Mouse (Mus musculus) hindbrain, embryonic 16.5 days (tissue): ENCODE measurements around the gene Gm49486. TPM values are rescaled to one million over a fixed set of nuclear protein-coding genes. Genes with fewer than 3 reads are reported as not detected.

Experiments used
- ATAC-seq: fragments of 200-750 bp; cut with Nextera tagmentation; 2 replicates; pipeline ENCODE4 v1.8.0; 2017; ENCODE audit warnings: moderate TSS enrichment, moderate library complexity
- H3K27ac ChIP-seq: fragments of 300-500 bp; sonication (generic); 2 replicates; pipeline ENCODE4 v1.5.1; 2014; ENCODE audit warnings: low read depth, mild to moderate bottlenecking, control low read depth, low read length, moderate library complexity
- H3K27me3 ChIP-seq: fragments of 300-500 bp; sonication (generic); replicated peaks from 2 replicates; pipeline ENCODE4 v1.6.1; 2014; ENCODE audit warnings: low read length; ENCODE audit not compliant: control insufficient read depth, insufficient read depth
- H3K36me3 ChIP-seq: fragments of 300-500 bp; sonication (generic); 2 replicates; pipeline ENCODE4 v1.6.1; 2014; ENCODE audit warnings: mild to moderate bottlenecking, low read length, moderate library complexity, mixed read lengths; ENCODE audit not compliant: control insufficient read depth, insufficient read depth
- H3K4me1 ChIP-seq: fragments of 300-500 bp; sonication (generic); 2 replicates; pipeline ENCODE4 v1.6.1; 2014; ENCODE audit warnings: low read depth, low read length; ENCODE audit not compliant: control insufficient read depth, insufficient read depth
- H3K4me2 ChIP-seq: fragments of 300-500 bp; sonication (generic); 2 replicates; pipeline ENCODE4 v1.6.1; 2014; ENCODE audit warnings: mild to moderate bottlenecking, low read length, control low read depth, moderate library complexity
- H3K4me3 ChIP-seq: fragments of 300-500 bp; sonication (generic); 2 replicates; pipeline ENCODE4 v1.5.1; 2014; ENCODE audit warnings: mild to moderate bottlenecking, low read length, control low read depth, moderate library complexity
- H3K9ac ChIP-seq: fragments of 300-500 bp; sonication (generic); 2 replicates; pipeline ENCODE4 v1.6.1; 2014; ENCODE audit warnings: low read depth, mild to moderate bottlenecking, control low read depth, low read length, moderate library complexity
- H3K9me3 ChIP-seq: fragments of 300-500 bp; sonication (generic); 2 replicates; pipeline ENCODE4 v1.6.1; 2014; ENCODE audit warnings: mild to moderate bottlenecking, low read length, moderate library complexity; ENCODE audit not compliant: control insufficient read depth
- WGBS: fragments of 180-500 bp; shearing (Covaris S2); extraction: QIAGEN DNeasy Blood & Tissue Kit; methylation state at CpG from one replicate; pipeline ENCODE4 v1.1.7; 2014; 5-methylcytosine and 5-hydroxymethylcytosine counted together
- polyA plus RNA-seq: library from polyadenylated mRNA; unstranded; fragments of >200 nt; fragmentation: Nextera tagmentation; extraction: Ambion mirVana; gene quantifications from 2 replicates; pipeline ENCODE4 v1.2.1, GENCODE M21; 2015

Gene Gm49486
- polyA plus RNA-seq, 1 experiment from 2014 or later: 1.1 TPM

DNA sequence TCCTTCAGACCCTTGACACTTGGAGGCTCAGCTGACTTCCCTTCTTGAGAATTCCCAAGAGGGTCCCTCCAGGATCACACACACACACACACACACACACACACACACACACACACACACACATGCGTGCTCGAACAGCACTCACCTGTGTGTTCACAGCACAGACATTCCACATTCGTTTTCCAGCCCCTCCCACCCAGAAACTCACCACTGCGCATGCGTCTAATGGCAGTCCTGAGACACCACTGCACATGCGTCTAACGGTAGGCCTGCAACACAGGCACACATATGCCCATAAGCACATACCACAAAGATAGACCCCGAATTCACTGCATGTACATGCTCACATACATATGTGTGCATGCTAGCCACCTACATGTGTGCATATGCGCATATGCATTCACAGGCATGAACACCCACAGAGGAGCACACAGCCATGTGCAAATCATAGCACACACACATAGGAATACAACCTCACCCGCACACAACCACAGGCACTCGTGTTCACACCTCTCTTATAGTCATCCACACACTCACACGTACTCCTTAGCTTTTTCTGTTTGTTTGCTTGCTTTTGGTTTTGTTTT is 29.7 kb upstream of the Gm49486 start:
- H3K4me1 ChIP-seq: 0 out of 2 replicates have a peak, but pooled peaks cover 3% of the 10 kb centered on the region
- H3K9me3 ChIP-seq: no peaks in the 10 kb centered on the region
- H3K4me3 ChIP-seq: no peak overlapping the region
- no peak overlapping the region for H3K9ac ChIP-seq
- no peak overlapping the region for H3K4me2 ChIP-seq
- 94% methylated on average over 12 of the region's 12 CpGs for WGBS
- ATAC-seq: no peak
- H3K27me3 ChIP-seq: no peaks in the 10 kb centered on the region
- no peaks in the 10 kb centered on the region for H3K36me3 ChIP-seq
- no peak overlapping the region for H3K27ac ChIP-seq

DNA sequence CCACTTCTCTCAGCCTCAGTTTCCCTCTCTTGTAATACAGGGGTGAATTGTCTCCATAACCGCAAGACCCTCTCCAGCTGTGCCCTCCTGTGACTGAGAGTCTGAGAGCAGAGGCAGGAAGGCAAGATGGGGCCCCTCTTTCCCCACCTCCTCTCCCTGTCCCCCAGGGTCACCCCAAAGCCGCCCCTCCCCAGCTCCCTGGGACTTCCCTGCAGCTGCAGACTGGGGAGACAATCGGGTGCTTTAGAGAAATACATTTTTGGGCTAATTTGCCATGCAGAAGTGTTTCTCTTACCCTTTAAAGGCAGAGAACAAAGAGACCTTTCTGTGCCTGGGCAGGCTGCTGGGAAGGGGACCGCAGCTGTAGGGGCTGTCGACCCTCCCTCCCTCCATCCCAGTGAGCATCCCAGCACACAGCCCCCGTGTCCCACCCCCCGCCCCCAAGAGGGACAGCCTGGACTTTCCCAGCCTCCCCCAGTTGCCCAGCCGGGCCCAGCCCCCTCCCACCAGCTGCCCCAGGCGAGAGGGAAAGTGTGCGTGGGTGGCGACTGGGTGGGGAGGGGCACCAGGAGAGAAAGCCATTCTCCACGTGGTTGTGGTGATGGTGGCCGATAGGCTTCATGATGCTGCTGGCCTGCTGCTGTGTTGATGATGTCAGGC is 27.6 kb upstream of the Gm49486 start:
- H3K27ac ChIP-seq: 0 out of 2 replicates have a peak overlapping the region, but pooled peaks have one; percentile 23
- H3K4me1 ChIP-seq: 0 out of 2 replicates have a peak, but pooled peaks cover 3% of the 10 kb centered on the region
- no peaks in the 10 kb centered on the region for H3K9me3 ChIP-seq
- no peak overlapping the region for H3K4me3 ChIP-seq
- 0 out of 2 replicates have a peak overlapping the region, but pooled peaks have one; percentile 23 for H3K4me2 ChIP-seq
- ATAC-seq: peak; percentile 79
- no peaks in the 10 kb centered on the region for H3K27me3 ChIP-seq
- H3K36me3 ChIP-seq: no peaks in the 10 kb centered on the region
- 12% methylated on average over 13 of the region's 13 CpGs for WGBS
- peak overlapping the region; percentile 25; the same call in 1 of the 2 replicates for H3K9ac ChIP-seq

DNA sequence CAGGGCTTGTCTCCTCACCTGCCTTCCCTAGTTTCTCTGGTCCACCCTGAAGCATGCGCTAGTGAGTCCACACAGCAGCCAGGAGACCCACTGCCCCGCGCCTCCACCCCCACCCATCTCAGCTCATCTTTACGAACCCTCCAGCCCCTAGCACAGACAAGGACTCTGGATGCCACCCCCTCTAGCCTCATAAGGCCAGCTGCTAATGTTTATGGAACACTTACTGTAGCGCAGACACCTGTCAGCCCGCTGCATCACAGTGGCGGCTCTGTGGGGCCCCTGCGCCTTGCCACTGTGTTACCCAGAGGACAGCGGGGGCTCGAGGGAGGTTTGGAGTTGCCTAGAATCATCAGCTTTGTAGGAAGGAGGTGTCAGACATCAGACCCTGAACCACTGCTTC is 26.6 kb upstream of the Gm49486 start:
- H3K27ac ChIP-seq: no peak overlapping the region
- ATAC-seq: peak; percentile 59
- WGBS: 34% methylated on average over 10 of the region's 10 CpGs
- no peaks in the 10 kb centered on the region for H3K9me3 ChIP-seq
- H3K4me1 ChIP-seq: 0 out of 2 replicates have a peak, but pooled peaks cover 3% of the 10 kb centered on the region
- no peaks in the 10 kb centered on the region for H3K27me3 ChIP-seq
- H3K36me3 ChIP-seq: no peaks in the 10 kb centered on the region
- no peak overlapping the region for H3K4me3 ChIP-seq
- H3K9ac ChIP-seq: no peak overlapping the region; the same call in 1 of the 2 replicates
- no peak overlapping the region for H3K4me2 ChIP-seq

DNA sequence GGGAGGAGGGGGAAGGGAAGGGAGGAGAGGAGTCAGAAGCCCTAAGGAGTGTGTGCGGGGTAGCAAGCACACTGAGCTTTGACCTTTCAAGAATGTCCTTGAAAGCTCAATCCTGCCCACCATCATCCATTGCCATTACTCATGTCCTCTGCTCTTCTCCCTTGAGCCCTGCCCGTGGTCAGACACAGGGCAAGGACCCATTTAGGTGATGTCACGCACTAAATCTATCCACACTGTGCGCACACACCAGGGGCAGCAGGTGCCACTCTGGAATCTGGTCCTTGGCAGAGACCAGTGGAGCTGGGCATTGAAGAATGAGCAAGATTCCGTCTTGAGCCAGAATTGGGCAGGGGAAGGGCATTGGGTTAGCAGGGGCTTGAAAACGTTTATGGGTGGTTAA is 21.0 kb upstream of the Gm49486 start:
- Histone ChIP-seq H3K4me2 (no peak overlapping the region), H3K4me1 (no peaks in the 10 kb centered on the region), H3K4me3 (no peak overlapping the region), H3K9ac (no peak overlapping the region), H3K27me3 (no peaks in the 10 kb centered on the region), H3K9me3 (no peaks in the 10 kb centered on the region), H3K27ac (no peak overlapping the region), H3K36me3 (no peaks in the 10 kb centered on the region)
- no peak for ATAC-seq
- 82% methylated on average over 6 of the region's 6 CpGs for WGBS

DNA sequence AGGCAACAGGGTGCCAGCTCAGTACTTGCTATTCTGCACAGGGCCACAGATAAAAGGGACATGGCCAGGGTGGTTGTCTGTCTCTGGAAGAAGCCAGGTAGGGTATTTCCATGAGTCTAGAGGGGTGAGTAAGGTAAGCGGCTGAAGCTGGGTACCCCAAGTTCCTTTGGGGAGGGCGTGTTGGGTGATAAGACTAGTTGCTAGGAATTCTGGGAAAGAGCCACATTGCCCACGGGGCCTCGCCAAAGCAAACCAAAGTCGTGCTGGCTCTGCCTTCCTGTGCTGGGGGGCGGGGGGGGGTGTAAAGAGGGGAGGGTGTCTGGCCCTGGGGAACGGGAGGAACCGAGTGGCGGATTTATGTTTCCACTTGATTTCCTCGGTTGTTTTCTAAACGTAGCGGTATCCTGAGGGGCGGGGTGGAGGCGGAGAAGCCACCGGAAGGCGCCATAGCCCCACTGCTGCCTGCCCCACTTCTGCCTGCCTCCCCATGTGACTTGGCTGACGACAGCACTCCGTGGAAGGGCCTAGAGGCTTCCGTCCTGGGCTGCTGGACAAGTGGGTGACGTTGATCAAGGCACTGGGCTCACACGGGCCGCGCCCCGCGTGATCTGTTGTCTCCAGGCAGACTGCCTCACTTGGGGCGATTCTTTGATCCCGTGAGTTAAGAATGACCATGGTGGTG is 20.3 kb upstream of the Gm49486 start:
- Histone ChIP-seq H3K4me2 (no peak overlapping the region), H3K27ac (no peak overlapping the region), H3K4me3 (no peak overlapping the region), H3K4me1 (no peaks in the 10 kb centered on the region), H3K36me3 (no peaks in the 10 kb centered on the region), H3K9me3 (no peaks in the 10 kb centered on the region), H3K9ac (no peak overlapping the region), H3K27me3 (no peaks in the 10 kb centered on the region)
- ATAC-seq: no peak
- 75% methylated on average over 27 of the region's 27 CpGs for WGBS

DNA sequence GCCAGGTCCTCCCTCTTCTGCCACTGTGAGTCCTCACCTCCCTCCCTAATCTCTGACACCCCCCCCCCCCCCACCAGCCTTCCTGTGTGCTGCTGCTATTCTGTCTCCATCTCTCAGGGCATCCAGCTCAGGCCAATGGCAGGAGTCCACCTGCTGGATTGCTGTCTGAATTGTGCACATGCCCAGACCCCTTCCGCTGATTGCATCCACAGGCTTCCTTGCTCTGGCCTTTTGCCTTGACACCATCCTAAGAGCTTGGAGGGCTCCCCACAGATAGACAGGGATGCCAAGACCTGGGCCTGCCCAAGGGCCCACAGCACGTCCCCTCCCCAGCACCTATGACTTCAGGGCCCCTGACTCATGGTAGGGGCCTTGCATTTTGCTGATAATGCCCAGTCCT is 18.8 kb upstream of the Gm49486 start:
- H3K36me3 ChIP-seq: no peaks in the 10 kb centered on the region
- H3K27me3 ChIP-seq: no peaks in the 10 kb centered on the region
- no peaks in the 10 kb centered on the region for H3K4me1 ChIP-seq
- 68% methylated on average over 2 of the region's 2 CpGs for WGBS
- H3K9ac ChIP-seq: no peak overlapping the region
- no peak overlapping the region for H3K4me2 ChIP-seq
- no peak for ATAC-seq
- no peak overlapping the region for H3K4me3 ChIP-seq
- no peak overlapping the region for H3K27ac ChIP-seq
- H3K9me3 ChIP-seq: no peaks in the 10 kb centered on the region

DNA sequence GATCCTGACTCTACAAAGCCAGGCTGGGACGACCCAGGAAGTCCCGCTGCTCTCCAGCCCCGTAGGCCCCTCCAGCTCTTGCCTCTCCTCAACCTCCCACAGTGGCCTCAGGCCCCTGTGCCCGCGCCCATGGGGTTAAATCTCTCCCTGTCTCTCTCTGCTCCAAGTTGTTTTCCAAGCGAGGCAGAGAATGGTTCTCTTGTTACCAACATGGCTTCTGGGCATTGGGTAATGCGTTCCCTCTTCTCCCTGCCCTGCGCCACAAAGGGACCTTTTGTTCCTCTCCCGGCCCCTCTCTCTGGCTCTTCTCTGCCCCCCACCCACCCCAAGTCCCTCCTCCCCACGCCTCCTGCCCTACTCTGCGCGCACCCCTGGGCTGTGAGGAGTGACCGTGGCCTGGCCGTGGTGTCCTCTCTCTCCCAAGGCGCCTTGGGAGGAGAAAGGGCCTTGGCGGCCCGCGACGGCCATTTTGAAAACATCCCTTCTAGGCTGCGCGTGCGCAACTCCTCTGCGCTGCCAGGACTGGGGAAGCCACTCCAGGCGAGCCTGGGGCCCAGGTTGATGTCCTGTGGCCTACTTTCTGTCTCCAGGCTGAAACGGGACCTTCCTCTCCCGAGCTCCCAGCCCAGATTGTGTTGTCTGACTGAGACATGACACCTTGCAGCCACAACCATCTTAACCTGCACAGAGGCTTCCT is 16.3 kb upstream of the Gm49486 start:
- peak; percentile 60; the same call in 1 of the 2 replicates for ATAC-seq
- Histone ChIP-seq H3K9me3 (no peaks in the 10 kb centered on the region), H3K4me1 (no peaks in the 10 kb centered on the region)

DNA sequence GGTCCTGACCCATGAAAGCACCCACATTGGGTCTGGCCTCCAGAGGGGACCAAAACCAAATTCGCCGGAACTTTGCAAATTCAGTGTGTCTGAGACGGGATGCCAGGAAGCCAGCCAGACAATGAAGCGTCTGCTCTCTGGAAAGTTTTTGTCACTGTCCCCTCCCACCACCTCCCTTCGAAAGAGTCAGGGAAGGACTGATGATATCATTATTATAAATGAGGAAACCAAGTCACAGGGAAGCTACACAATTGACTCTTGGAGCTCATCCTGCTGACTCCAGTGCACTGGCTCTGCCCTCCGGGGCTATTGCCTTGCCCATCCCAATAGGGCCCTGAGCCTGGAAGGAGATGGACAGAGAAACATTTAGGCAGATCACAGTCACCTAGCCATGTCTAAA is 15.6 kb upstream of the Gm49486 start:
- H3K27me3 ChIP-seq: no peaks in the 10 kb centered on the region
- no peak overlapping the region for H3K4me3 ChIP-seq
- no peak overlapping the region for H3K9ac ChIP-seq
- H3K9me3 ChIP-seq: no peaks in the 10 kb centered on the region
- 61% methylated on average over 6 of the region's 6 CpGs for WGBS
- no peak overlapping the region for H3K4me2 ChIP-seq
- H3K4me1 ChIP-seq: no peaks in the 10 kb centered on the region
- no peak for ATAC-seq
- no peak overlapping the region for H3K27ac ChIP-seq
- no peaks in the 10 kb centered on the region for H3K36me3 ChIP-seq

More for the DNA sequence above, 16.3 kb upstream of the Gm49486 start:
- H3K27me3 ChIP-seq: no peaks in the 10 kb centered on the region
- no peak overlapping the region for H3K27ac ChIP-seq
- H3K36me3 ChIP-seq: no peaks in the 10 kb centered on the region
- H3K4me3 ChIP-seq: no peak overlapping the region
- WGBS: 84% methylated on average over 26 of the region's 26 CpGs
- H3K9ac ChIP-seq: no peak overlapping the region
- no peak overlapping the region for H3K4me2 ChIP-seq

DNA sequence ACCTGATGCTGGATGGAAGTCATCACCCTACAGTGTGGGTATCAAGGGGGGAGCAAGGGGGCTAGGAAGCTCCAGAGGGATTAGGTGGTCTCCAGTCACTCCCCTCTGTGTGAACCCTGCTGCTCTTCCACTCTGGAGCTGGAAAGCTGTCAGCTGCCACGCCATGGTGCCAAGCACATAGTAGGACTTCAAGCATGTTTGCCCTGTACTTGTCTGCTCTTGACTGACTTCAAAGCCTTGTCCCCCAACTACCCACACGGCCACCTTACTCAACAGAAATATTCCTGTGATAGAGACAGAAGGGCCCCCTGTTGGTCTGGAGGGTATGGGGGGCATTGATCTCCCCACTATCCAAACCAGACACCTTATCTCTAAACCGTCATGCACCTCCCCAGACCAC is 13.0 kb upstream of the Gm49486 start:
- H3K4me3 ChIP-seq: no peak overlapping the region
- no peak overlapping the region for H3K27ac ChIP-seq
- no peak overlapping the region for H3K9ac ChIP-seq
- 73% methylated on average over 3 of the region's 3 CpGs for WGBS
- H3K4me2 ChIP-seq: no peak overlapping the region
- no peak for ATAC-seq
- no peaks in the 10 kb centered on the region for H3K27me3 ChIP-seq
- H3K4me1 ChIP-seq: no peaks in the 10 kb centered on the region
- H3K9me3 ChIP-seq: no peaks in the 10 kb centered on the region
- H3K36me3 ChIP-seq: no peaks in the 10 kb centered on the region
